Mouse (Mus musculus) CH12.LX (cell line): ENCODE results near the gene Apbb1. TPM values are rescaled to one million over a fixed set of nuclear protein-coding genes. Genes with fewer than 3 reads are reported as not detected.

Experiments
- DNase-seq: peaks from one replicate; pipeline ENCODE4 v3.0.0-alpha.2; 2013; ENCODE audit errors: extremely low read depth
- H3K27ac ChIP-seq: 2 replicates; pipeline ENCODE4 v1.5.1; 2012; ENCODE audit warnings: low read depth, mild to moderate bottlenecking, control low read depth, moderate library complexity; ENCODE audit not compliant: insufficient read depth
- H3K27me3 ChIP-seq: replicated peaks from 2 replicates; pipeline ENCODE3; 2012; ENCODE audit warnings: inconsistent platforms
- H3K36me3 ChIP-seq, 2 experiments: replicated peaks in 1 of 2; 2 replicates each; pipeline versions ENCODE3 to v1.6.1; 2012; ENCODE audit warnings: inconsistent platforms in 1 of 2, low read length in 1 of 2, mild to moderate bottlenecking in 1 of 2, mixed read lengths in 1 of 2, moderate library complexity in 1 of 2; ENCODE audit not compliant: control insufficient read depth in 1 of 2, insufficient read depth in 1 of 2
- H3K4me1 ChIP-seq, 2 experiments: 2 replicates each; pipeline ENCODE4 v1.6.1; 2012; ENCODE audit warnings: inconsistent platforms in 1 of 2, moderate library complexity in 1 of 2; ENCODE audit not compliant: insufficient read depth in 2 of 2, control insufficient read depth in 1 of 2
- H3K4me2 ChIP-seq: 2 replicates; pipeline ENCODE4 v1.6.1; 2012; ENCODE audit warnings: low read depth, mild to moderate bottlenecking, control low read depth; ENCODE audit not compliant: poor library complexity, insufficient read depth, severe bottlenecking
- H3K4me3 ChIP-seq, 3 experiments: fragments of 150-350 bp in 1 of 3; sonication (generic) in 1 of 3; replicated peaks in 1 of 3; 2 replicates each; pipeline versions ENCODE3 to v1.5.1; 2011 to 2012; ENCODE audit warnings: low read depth in 2 of 3, low read length in 2 of 3, mild to moderate bottlenecking in 2 of 3, moderate library complexity in 2 of 3, control low read depth in 1 of 3, improper control_type of control experiment in 1 of 3, inconsistent platforms in 1 of 3, mixed read lengths in 1 of 3; ENCODE audit not compliant: poor library complexity in 1 of 3
- H3K79me2 ChIP-seq: replicated peaks from 2 replicates; pipeline ENCODE4 v1.6.1; 2012; ENCODE audit warnings: mild to moderate bottlenecking, moderate library complexity; ENCODE audit not compliant: control insufficient read depth, poor library complexity, insufficient read depth, severe bottlenecking; ENCODE audit errors: extremely low read depth
- H3K9ac ChIP-seq: 2 replicates; pipeline ENCODE4 v1.6.1; 2012; ENCODE audit warnings: low read depth, mild to moderate bottlenecking, control low read depth, moderate library complexity; ENCODE audit not compliant: insufficient read depth
- H3K9me3 ChIP-seq: replicated peaks from 2 replicates; pipeline ENCODE3; 2012; ENCODE audit warnings: low read length, inconsistent platforms, mixed read lengths
- BHLHE40 ChIP-seq: IDR thresholded peaks from 2 replicates; pipeline ENCODE4 v1.6.1; 2011; ENCODE audit warnings: mild to moderate bottlenecking, low read depth, low read length, improper control_type of control experiment
- ELF1 ChIP-seq: IDR thresholded peaks from 2 replicates; pipeline ENCODE4 v1.6.1; 2014; ENCODE audit warnings: low read depth, mild to moderate bottlenecking, inconsistent platforms, low read length, improper control_type of control experiment
- GABPA ChIP-seq: IDR thresholded peaks from 2 replicates; pipeline ENCODE4 v1.6.1; 2012; ENCODE audit warnings: low read depth, low read length, improper control_type of control experiment, inconsistent platforms; ENCODE audit not compliant: insufficient replicate concordance
- HCFC1 ChIP-seq: IDR thresholded peaks from 2 replicates; pipeline ENCODE4 v1.6.1; 2012; ENCODE audit warnings: low read depth, mild to moderate bottlenecking, inconsistent platforms, low read length, improper control_type of control experiment
- KAT2A ChIP-seq: IDR thresholded peaks from 2 replicates; pipeline ENCODE4 v1.6.1; 2012; ENCODE audit warnings: low read length, improper control_type of control experiment, inconsistent platforms; ENCODE audit not compliant: insufficient replicate concordance
- MAX ChIP-seq: IDR thresholded peaks from 2 replicates; pipeline ENCODE4 v1.6.1; 2011; ENCODE audit warnings: low read length, improper control_type of control experiment
- MYC ChIP-seq: IDR thresholded peaks from 2 replicates; pipeline ENCODE4 v1.6.1; 2011; ENCODE audit warnings: low read depth, mild to moderate bottlenecking, improper control_type of control experiment, low read length
- NELFE ChIP-seq: IDR thresholded peaks from 2 replicates; pipeline ENCODE4 v1.6.1; 2011; ENCODE audit warnings: low read depth, low read length, improper control_type of control experiment
- NRF1 ChIP-seq: IDR thresholded peaks from 2 replicates; pipeline ENCODE4 v1.6.1; 2014; ENCODE audit warnings: low read depth, mild to moderate bottlenecking, inconsistent platforms, low read length, improper control_type of control experiment, moderate library complexity
- POLR2A ChIP-seq: IDR thresholded peaks from 2 replicates; pipeline ENCODE4 v1.6.1; 2011; ENCODE audit warnings: low read depth, mild to moderate bottlenecking, improper control_type of control experiment, low read length
- RCOR1 ChIP-seq: conservative IDR thresholded peaks from 2 replicates; pipeline ENCODE4 v1.6.1; 2012; ENCODE audit warnings: low read depth, mild to moderate bottlenecking, inconsistent platforms, low read length, improper control_type of control experiment
- SIN3A ChIP-seq: IDR thresholded peaks from 2 replicates; pipeline ENCODE4 v1.6.1; 2012; ENCODE audit warnings: low read length, improper control_type of control experiment, inconsistent platforms
- SMC3 ChIP-seq: IDR thresholded peaks from 2 replicates; pipeline ENCODE4 v1.6.1; 2011; ENCODE audit warnings: low read depth, low read length, improper control_type of control experiment
- TBP ChIP-seq: conservative IDR thresholded peaks from 2 replicates; pipeline ENCODE4 v1.6.1; 2011; ENCODE audit warnings: low read depth, low read length, improper control_type of control experiment
- TCF12 ChIP-seq: IDR thresholded peaks from 2 replicates; pipeline ENCODE4 v1.6.1; 2014; ENCODE audit warnings: low read depth, mild to moderate bottlenecking, inconsistent platforms, low read length, improper control_type of control experiment
- USF2 ChIP-seq: conservative IDR thresholded peaks from 2 replicates; pipeline ENCODE4 v1.6.1; 2011; ENCODE audit warnings: low read depth, low read length, improper control_type of control experiment
- ZC3H11A ChIP-seq: IDR thresholded peaks from 2 replicates; pipeline ENCODE4 v1.6.1; 2012; ENCODE audit warnings: low read depth, mild to moderate bottlenecking, inconsistent platforms, low read length, improper control_type of control experiment
- ZKSCAN1 ChIP-seq: IDR thresholded peaks from 2 replicates; pipeline ENCODE4 v1.6.1; 2012; ENCODE audit warnings: low read depth, inconsistent platforms, low read length, improper control_type of control experiment, borderline replicate concordance
- ZMIZ1 ChIP-seq: IDR thresholded peaks from 2 replicates; pipeline ENCODE4 v1.6.1; 2012; ENCODE audit warnings: low read depth, mild to moderate bottlenecking, inconsistent platforms, low read length, improper control_type of control experiment
- ZNF384 ChIP-seq: IDR thresholded peaks from 2 replicates; pipeline ENCODE4 v1.6.1; 2012; ENCODE audit warnings: low read depth, low read length, improper control_type of control experiment, inconsistent platforms
- dilution Hi-C: fragments of 300-500 bp; cut with MboI; formaldehyde crosslinking; loops from 2 replicates; pipeline ENCODE4 v1.14.3; 2020; ENCODE audit warnings: low sequenced_read_pairs; ENCODE audit not compliant: extremely low pct_unique_long_range_greater_than_20kb, extremely low pct_ligation_motif_present
- in situ Hi-C: fragments of 300-500 bp; cut with MboI; formaldehyde crosslinking; loops from 3 replicates; pipeline ENCODE4 v1.14.3; 2019; ENCODE audit warnings: low sequenced_read_pairs, low pct_ligation_motif_present, low pct_unique_long_range_greater_than_20kb, mixed read lengths
- polyA plus RNA-seq: library from polyadenylated mRNA; unstranded; fragments of >175 nt; gene quantifications from 2 replicates; pipeline ENCODE4 v1.2.1, GENCODE M21; 2012; ENCODE audit warnings: low read depth; ENCODE audit not compliant: insufficient read length
- total RNA-seq, 2 experiments: library from RNA; depleted of rRNA; stranded (reverse); fragments of 300-350 nt in 1 of 2; fragments of >200 nt in 1 of 2; gene quantifications; 2 replicates each; pipeline ENCODE4 v1.2.3; 2012 to 2014

The Apbb1 gene
- total and polyA plus RNA-seq, 3 experiments = 1.2 to 3.2 (median 2.1) TPM

DNA sequence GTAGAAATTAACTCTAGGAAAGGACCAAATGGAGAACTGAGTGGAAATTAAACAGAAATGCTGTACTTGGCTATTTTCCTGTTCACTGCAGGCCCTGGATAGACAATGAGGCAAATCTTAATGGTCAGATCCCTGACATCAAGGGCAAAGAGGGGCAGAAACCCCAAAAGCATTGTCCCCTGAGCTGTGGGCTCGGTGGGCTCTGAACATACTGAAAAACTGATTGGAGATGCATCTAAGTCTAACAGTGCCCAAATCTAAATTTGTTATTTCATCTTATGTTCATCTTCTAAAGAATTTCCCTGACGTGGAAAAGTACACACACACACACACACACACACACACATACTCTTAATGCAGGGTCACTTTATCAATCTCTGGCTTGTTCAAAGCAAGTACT is 506 bp upstream of the Apbb1 start:
- in situ Hi-C loops (no loop called here), dilution Hi-C loops (no loop called here)
- H3K4me2 ChIP-seq = peak overlapping the region; percentile 92; the same call in 1 of the 2 replicates

DNA sequence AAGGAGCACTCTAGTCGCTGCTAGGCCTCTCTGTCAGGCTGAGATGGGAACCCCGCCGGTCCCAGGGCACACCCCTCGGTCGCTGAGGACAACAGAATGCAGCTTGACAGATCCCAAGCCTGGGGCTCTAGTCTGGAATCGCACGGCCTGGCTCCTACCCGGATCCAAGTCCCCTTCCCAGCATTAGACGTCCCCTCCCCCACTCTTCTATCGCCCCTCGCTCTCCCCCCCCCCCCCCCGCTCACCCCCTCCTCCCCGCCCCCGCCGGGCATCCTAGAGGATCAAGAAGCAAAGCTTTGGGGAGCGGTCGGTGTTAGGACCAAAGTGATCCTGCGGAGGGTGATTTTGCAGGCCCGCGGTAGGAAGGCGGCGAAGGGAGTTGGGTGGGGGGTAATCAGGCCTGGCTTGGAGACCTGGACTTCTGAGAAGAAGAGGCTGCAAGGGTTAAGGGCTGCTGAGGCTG is 795 bp downstream of the Apbb1 start:
- H3K36me3 ChIP-seq = no peaks in the 10 kb centered on the region
- dilution Hi-C loops (no loop called here), in situ Hi-C loops (no loop called here)
- no peak overlapping the region for H3K27ac ChIP-seq
- no peaks in the 10 kb centered on the region for H3K79me2 ChIP-seq
- DNase-seq = no peak
- H3K4me3 ChIP-seq = peak overlapping the region; percentile 46 to 80 (median 59)
- H3K4me1 ChIP-seq = peaks cover 0 to 15% of the 10 kb centered on the region in 2 experiments; a peak in 2 of 4 replicates
- TF ChIP-seq USF2 = no peak
- TF ChIP-seq GABPA = no peak
- TF ChIP-seq NELFE = no peak
- no peak for TF ChIP-seq ZNF384
- TF ChIP-seq MAX = no peak
- no peak for TF ChIP-seq ELF1
- TF ChIP-seq NRF1 = no peak; the same call in 1 of the 2 replicates
- TF ChIP-seq ZMIZ1 = no peak
- no peak for TF ChIP-seq MYC
- no peak for TF ChIP-seq KAT2A
- TF ChIP-seq ZC3H11A = no peak
- no peak for TF ChIP-seq ZKSCAN1
- no peak for TF ChIP-seq TBP
- TF ChIP-seq SIN3A = no peak
- TF ChIP-seq SMC3 = no peak
- no peak for TF ChIP-seq BHLHE40
- no peak for TF ChIP-seq TCF12
- TF ChIP-seq RCOR1 = no peak
- H3K4me2 ChIP-seq = peak overlapping the region; percentile 92
- peaks cover 7% of the 10 kb centered on the region for H3K9me3 ChIP-seq
- peak overlapping the region; percentile 4; the same call in 1 of the 2 replicates for H3K9ac ChIP-seq
- H3K27me3 ChIP-seq = peaks cover 54% of the 10 kb centered on the region

More for the DNA sequence above, 506 bp upstream of the Apbb1 start:
- peaks cover 7% of the 10 kb centered on the region for H3K9me3 ChIP-seq
- no peak overlapping the region for H3K4me3 ChIP-seq
- H3K27ac ChIP-seq = no peak overlapping the region
- TF ChIP-seq MYC (no peak), NELFE (no peak), BHLHE40 (no peak), HCFC1 (no peak), POLR2A (no peak)
- DNase-seq = no peak
- no peak overlapping the region for H3K9ac ChIP-seq
- no peaks in the 10 kb centered on the region for H3K36me3 ChIP-seq
- H3K27me3 ChIP-seq = peaks cover 48% of the 10 kb centered on the region
- H3K79me2 ChIP-seq = no peaks in the 10 kb centered on the region
- peaks cover 0 to 7% of the 10 kb centered on the region in 2 experiments; a peak in 2 of 4 replicates for H3K4me1 ChIP-seq
